Mouse (Mus musculus): ENCODE measurements around the gene Tmem120a. TPM values are rescaled to one million over a fixed set of nuclear protein-coding genes. Genes with fewer than 3 reads are reported as not detected.

The Tmem120a gene
- polyA plus RNA-seq (2015; fragmentation: Nextera tagmentation; extraction: Ambion mirVana): 47.9 and 51.3 TPM in 2 replicates

GRCm38 (mm10) chr5:135743741-135744609, at the start of gene Tmem120a:
Tmem120a (minus strand) TSS chr5:135744448.

DNA sequence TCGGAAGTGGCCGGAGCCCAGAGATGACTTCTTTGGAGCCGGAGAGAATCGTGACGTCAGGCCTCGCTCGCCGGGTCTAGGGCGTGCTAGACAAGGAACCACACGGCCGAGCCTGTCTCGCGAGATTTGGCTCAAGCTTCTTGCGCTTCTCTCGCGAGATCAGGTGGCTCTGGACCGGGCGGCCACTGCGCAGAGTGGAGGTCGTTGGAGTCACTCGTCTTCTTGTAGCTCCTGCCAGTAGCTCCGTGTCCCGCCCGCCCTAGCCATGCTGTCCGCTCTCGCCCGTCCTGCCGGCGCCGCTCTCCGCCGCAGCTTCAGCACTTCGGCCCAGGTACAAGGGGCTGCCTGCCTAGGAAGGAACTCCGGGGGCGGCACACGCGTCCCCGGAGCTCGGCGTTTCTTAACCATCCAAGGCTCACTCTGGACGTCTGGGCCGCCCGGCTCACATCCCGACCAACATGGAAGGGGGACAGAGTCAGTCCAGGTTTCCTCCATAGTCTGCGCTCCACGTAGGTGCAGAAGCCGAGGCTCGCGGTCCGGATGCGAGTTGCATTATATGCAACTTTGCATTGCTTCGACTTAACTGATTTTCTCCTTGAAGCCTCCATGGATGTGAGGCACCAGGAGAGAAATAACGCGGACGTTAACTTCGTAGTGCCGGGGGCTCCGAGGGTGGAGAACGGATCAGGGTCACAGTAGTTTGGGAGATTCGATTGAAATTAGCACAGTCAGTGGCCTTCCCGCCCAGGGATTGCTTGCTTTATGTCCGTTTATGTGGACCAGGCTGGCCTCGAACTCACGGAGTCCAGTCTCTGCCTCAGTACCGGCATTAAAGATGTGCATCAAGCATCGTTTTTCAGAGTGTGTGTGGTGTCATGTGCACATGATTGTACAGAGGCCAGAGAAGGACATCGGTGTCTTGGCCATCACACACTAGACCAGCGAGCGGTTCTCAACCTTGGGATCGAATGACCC, 34.5 kb upstream of the Tmem120a start, which contains the start of gene Mdh2:
Gene Mdh2, plus strand, starts transcription at position 10 of the 975 bp plus-strand sequence.

DNA sequence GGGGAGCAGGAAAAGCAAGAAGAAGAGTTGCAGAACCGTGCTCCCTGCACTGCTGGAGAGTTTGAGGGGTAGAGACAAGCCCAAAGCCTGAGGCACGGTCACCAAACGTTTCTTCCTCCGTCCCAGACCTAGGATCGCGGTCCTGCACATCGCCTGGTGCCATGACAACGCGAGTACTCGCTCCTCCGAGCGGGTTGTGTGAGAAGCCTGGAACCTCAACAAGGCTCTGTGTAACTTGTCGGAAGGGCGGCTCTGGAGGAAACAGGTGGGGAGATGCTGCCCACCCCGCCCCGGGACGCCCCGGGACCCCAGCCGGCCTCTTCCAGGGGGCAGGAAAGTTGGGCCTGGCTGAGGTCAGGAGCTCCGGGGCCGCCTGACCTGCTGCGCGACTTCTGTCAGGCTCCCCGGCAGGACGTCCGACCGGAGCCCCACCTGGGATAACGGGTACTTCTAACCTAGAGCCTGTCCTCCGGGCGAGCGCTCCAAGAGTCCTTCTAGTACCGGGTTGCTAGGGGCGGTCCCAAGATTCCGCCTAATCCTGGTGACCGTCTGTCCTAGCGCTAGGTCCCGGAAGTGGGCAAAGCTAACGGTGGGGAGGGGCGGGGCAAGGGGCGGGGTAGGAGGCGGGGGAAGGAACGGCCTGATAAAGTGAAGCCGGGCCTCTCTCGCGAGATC, 33.7 kb upstream of the Tmem120a start, which contains the start of gene Styxl1:
Gene Styxl1, minus strand, starts transcription at position 590 of the 675 bp plus-strand sequence.

Small RNA genes within 50 kb of the gene (microRNA-seq; reads per million reads assigned to microRNA genes)
- gene Mir7034: not detected

Other genes with a start within 250 kb of the Tmem120a start
- gene Hip1, start 199.3 kb downstream of the Tmem120a start, polyA plus RNA-seq (2015; fragmentation: Nextera tagmentation; extraction: Ambion mirVana): 19.1 and 20.3 TPM in 2 replicates
- gene Ccl26, start 180.9 kb downstream of the Tmem120a start, polyA plus RNA-seq (2015; fragmentation: Nextera tagmentation; extraction: Ambion mirVana): not detected in 2 replicates
- gene Ccl24, start 171.4 kb downstream of the Tmem120a start, polyA plus RNA-seq (2015; fragmentation: Nextera tagmentation; extraction: Ambion mirVana): 6.7 and 16.6 TPM in 2 replicates
- gene Rhbdd2, start 111.8 kb downstream of the Tmem120a start, polyA plus RNA-seq (2015; fragmentation: Nextera tagmentation; extraction: Ambion mirVana): 37.3 and 37.9 TPM in 2 replicates
- gene Por, start 74.4 kb downstream of the Tmem120a start, polyA plus RNA-seq (2015; fragmentation: Nextera tagmentation; extraction: Ambion mirVana): 92.7 and 99.2 TPM in 2 replicates
- 0.33 TPM in 1 of 2 replicates, not detected in the other for gene Styxl1, start 33.9 kb upstream of the Tmem120a start, polyA plus RNA-seq (2015; fragmentation: Nextera tagmentation; extraction: Ambion mirVana)
- gene Mdh2, start 34.0 kb upstream of the Tmem120a start, polyA plus RNA-seq (2015; fragmentation: Nextera tagmentation; extraction: Ambion mirVana): 459 and 476 TPM in 2 replicates
- gene Srrm3, start 62.4 kb upstream of the Tmem120a start, polyA plus RNA-seq (2015; fragmentation: Nextera tagmentation; extraction: Ambion mirVana): 0.10 and 0.12 TPM in 2 replicates
- 1,184 and 1,507 TPM in 2 replicates for gene Hspb1, start 143.5 kb upstream of the Tmem120a start, polyA plus RNA-seq (2015; fragmentation: Nextera tagmentation; extraction: Ambion mirVana)
- gene Ywhag, start 190.2 kb upstream of the Tmem120a start, polyA plus RNA-seq (2015; fragmentation: Nextera tagmentation; extraction: Ambion mirVana): 126 and 146 TPM in 2 replicates
- 2.0 and 2.9 TPM in 2 replicates for gene Ssc4d, start 230.1 kb upstream of the Tmem120a start, polyA plus RNA-seq (2015; fragmentation: Nextera tagmentation; extraction: Ambion mirVana)
- gene Zp3, start 235.7 kb upstream of the Tmem120a start, polyA plus RNA-seq (2015; fragmentation: Nextera tagmentation; extraction: Ambion mirVana): not detected in 2 replicates

Data from urinary bladder, postnatal 0 days (tissue).